Mouse (Mus musculus): Measurements from ENCODE around the gene P4ha2.

GRCm38 (mm10) chr11:54058643-54059042, 41.3 kb upstream of the P4ha2 start:
- TF ChIP-seq GATA1 (IDR thresholded peaks at IDR 0.05; ENCODE audit: borderline replicate concordance, low read length) (no peak), FLI1 (IDR thresholded peaks at IDR 0.05; ENCODE audit: low read length) (no peak)

All from megakaryocyte, embryonic 14.5 days (primary cell).